Mouse (Mus musculus) intestine, postnatal 0 days (tissue): Measurements from ENCODE around the gene Cd99l2. TPM values are rescaled to one million over a fixed set of nuclear protein-coding genes. Genes with fewer than 3 reads are reported as not detected.

ENCODE experiments used
- ATAC-seq: fragments of 200-750 bp; cut with Nextera tagmentation; 2 replicates; pipeline ENCODE4 v1.8.0; 2017; ENCODE audit warnings: mild to moderate bottlenecking, moderate TSS enrichment, moderate library complexity
- H3K27ac ChIP-seq: fragments of 300-500 bp; sonication (generic); 2 replicates; pipeline ENCODE4 v1.5.1; 2014; ENCODE audit warnings: mild to moderate bottlenecking, low read depth, low read length, moderate library complexity
- H3K27me3 ChIP-seq: fragments of 300-500 bp; sonication (generic); replicated peaks from 2 replicates; pipeline ENCODE4 v1.6.1; 2014; ENCODE audit warnings: low read length, mixed read lengths; ENCODE audit not compliant: control insufficient read depth, insufficient read depth
- H3K36me3 ChIP-seq: fragments of 300-500 bp; sonication (generic); 2 replicates; pipeline ENCODE4 v1.6.1; 2014; ENCODE audit warnings: mild to moderate bottlenecking, moderate library complexity; ENCODE audit not compliant: control insufficient read depth, insufficient read depth
- H3K4me1 ChIP-seq: fragments of 300-500 bp; sonication (generic); replicated peaks from 2 replicates; pipeline ENCODE4 v1.6.1; 2014; ENCODE audit warnings: antibody characterized with exemption, low read length, mixed read lengths; ENCODE audit not compliant: control insufficient read depth, insufficient read depth
- H3K4me2 ChIP-seq: fragments of 300-500 bp; sonication (generic); replicated peaks from 2 replicates; pipeline ENCODE4 v1.6.1; 2014; ENCODE audit warnings: low read depth, mild to moderate bottlenecking, moderate library complexity
- H3K4me3 ChIP-seq: fragments of 300-500 bp; sonication (generic); 2 replicates; pipeline ENCODE4 v1.5.1; 2014; ENCODE audit warnings: low read depth, low read length
- H3K9ac ChIP-seq: fragments of 300-500 bp; sonication (generic); 2 replicates; pipeline ENCODE4 v1.6.1; 2014; ENCODE audit warnings: mild to moderate bottlenecking, low read depth, low read length
- H3K9me3 ChIP-seq: fragments of 300-500 bp; sonication (generic); 2 replicates; pipeline ENCODE4 v1.6.1; 2016; ENCODE audit warnings: mixed run types; ENCODE audit not compliant: control insufficient read depth
- CTCF ChIP-seq: sonication (generic); IDR thresholded peaks from 2 replicates; pipeline ENCODE4 v1.5.1; 2016; ENCODE audit warnings: low read depth, mild to moderate bottlenecking, control low read depth, antibody characterized with exemption, moderate library complexity
- WGBS: fragments of 180-500 bp; shearing (Covaris S2); extraction: QIAGEN DNeasy Blood & Tissue Kit; methylation state at CpG from one replicate; pipeline ENCODE4 v1.1.7; 2014; 5-methylcytosine and 5-hydroxymethylcytosine counted together
- polyA plus RNA-seq: library from polyadenylated mRNA; unstranded; fragments of >200 nt; fragmentation: Nextera tagmentation; extraction: Ambion mirVana; gene quantifications from 2 replicates; pipeline ENCODE4 v1.2.1, GENCODE M21; 2015

Gene Cd99l2
- polyA plus RNA-seq, 1 experiment from 2014 or later: 9.0 TPM

DNA sequence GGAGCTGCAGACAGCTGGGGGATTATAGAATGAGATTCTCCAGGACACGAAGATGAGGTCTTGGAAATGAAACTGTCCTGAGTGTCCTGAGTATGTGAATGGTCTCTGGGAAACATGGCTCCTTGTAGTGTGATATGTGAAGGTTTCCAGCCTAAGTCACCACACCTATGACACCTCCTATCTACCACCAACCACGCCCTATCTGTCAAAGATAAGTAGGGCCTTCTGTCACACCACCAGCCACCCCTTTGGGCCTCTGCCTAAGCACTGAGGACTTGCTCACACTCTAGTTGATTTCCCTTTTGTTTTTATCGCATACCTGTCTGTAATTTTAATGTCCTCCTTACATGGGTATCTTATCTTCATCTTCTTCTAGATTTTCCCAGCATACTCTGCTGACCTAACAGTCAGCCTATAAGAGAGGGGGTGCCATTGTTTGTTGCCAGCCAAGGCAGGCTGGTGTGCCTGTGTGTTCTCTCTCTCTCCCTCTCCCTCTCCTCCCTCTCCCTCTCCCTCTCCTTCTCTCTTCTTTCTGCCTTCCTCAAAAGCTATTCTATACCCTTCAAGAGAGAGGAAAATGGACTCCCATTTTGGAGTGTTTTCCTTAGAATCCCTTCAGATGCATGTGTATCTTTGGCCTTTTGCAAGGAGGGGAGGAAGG lies 18.2 kb downstream of the Cd99l2 start:
- Histone ChIP-seq H3K4me3 (no peak overlapping the region), H3K9me3 (no peaks in the 10 kb centered on the region), H3K4me1 (no peaks in the 10 kb centered on the region), H3K27me3 (no peaks in the 10 kb centered on the region), H3K9ac (no peak overlapping the region), H3K27ac (no peak overlapping the region), H3K4me2 (no peak overlapping the region), H3K36me3 (no peaks in the 10 kb centered on the region)
- ATAC-seq: no peak
- 58% methylated on average over 3 of the region's 3 CpGs for WGBS
- no peak for TF ChIP-seq CTCF

DNA sequence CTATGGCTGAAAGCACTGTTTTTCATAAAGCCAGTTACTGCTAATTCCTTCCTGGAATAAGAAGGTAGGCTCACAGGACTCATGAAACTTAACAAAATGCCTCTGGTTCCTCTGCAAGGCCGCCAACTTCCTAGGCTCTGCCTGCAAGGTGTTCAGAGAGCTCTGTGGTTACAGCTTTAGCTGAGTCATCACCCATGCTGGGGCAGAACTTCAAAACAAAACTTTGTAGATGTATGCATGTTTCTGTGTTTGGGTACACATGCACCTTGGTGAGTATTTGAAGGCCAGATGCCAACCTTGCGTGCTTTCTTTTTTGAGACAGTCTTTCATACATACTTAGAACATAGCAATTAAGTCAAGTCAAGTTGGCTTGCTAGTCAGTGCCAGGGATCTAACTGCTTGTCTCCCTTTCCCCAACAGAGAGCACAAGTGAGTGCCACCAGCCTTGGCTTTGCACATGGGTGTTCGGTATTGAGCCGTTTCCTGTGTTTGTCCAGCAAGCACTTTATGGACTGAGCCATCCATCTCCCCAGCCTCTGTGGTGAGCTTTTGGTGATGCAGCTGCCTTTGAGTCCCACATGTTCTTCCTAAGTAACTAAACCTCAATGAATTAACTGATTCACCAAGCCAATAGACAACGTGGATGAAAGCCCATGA lies 23.9 kb downstream of the Cd99l2 start:
- WGBS: 84% methylated on average over 5 of the region's 5 CpGs
- no peak for ATAC-seq
- H3K9me3 ChIP-seq: no peaks in the 10 kb centered on the region
- no peaks in the 10 kb centered on the region for H3K36me3 ChIP-seq
- H3K27ac ChIP-seq: no peak overlapping the region
- H3K4me2 ChIP-seq: no peak overlapping the region
- H3K9ac ChIP-seq: no peak overlapping the region
- no peak for TF ChIP-seq CTCF
- H3K4me1 ChIP-seq: no peaks in the 10 kb centered on the region
- H3K4me3 ChIP-seq: no peak overlapping the region
- H3K27me3 ChIP-seq: no peaks in the 10 kb centered on the region

DNA sequence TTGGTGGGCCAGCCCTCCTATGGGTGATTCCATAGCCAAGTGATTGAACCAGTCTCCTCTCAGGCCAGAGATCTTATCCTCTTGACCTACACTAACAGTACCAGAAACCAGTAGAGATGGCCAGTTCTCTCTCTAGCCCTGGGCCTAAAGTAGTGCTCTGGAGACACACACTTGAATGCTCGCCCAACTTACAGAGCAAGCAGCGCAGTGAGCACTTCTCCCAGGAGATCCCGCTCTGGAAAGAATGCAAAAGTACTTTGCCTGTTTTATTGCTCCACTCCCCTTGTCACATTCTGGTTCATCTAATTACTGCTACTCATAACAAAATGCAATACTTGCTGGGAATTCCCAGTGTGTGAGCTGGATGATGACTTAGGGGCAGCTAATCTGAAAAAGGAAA lies 25.2 kb downstream of the Cd99l2 start:
- ATAC-seq: no peak
- no peak overlapping the region for H3K27ac ChIP-seq
- no peaks in the 10 kb centered on the region for H3K36me3 ChIP-seq
- no peak overlapping the region for H3K4me3 ChIP-seq
- no peaks in the 10 kb centered on the region for H3K4me1 ChIP-seq
- no peak for TF ChIP-seq CTCF
- no peaks in the 10 kb centered on the region for H3K9me3 ChIP-seq
- no peaks in the 10 kb centered on the region for H3K27me3 ChIP-seq
- WGBS: 87% methylated on average over 3 of the region's 3 CpGs
- H3K9ac ChIP-seq: no peak overlapping the region
- H3K4me2 ChIP-seq: no peak overlapping the region

DNA sequence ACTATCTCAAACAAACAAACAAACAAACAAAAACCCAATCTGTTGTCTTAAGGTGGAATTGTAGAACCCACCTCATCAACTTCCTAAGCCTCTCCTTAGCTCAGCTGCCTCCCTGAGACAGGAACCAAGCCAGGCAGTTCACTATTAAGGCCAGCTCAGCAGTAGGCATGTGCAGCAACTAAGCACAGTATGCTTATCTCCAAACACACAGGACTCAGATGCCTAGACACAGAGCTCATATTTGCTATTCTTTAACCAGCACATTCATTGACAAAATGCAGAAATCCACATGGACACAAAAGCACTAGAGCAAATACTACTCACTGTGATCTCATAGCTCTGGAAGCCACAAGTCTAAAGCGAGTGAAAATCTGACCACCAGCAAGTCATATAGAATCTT lies 27.2 kb downstream of the Cd99l2 start:
- Histone ChIP-seq H3K9me3 (no peaks in the 10 kb centered on the region), H3K4me1 (no peaks in the 10 kb centered on the region), H3K9ac (no peak overlapping the region), H3K4me2 (no peak overlapping the region), H3K36me3 (no peaks in the 10 kb centered on the region), H3K4me3 (no peak overlapping the region), H3K27ac (no peak overlapping the region), H3K27me3 (no peaks in the 10 kb centered on the region)
- ATAC-seq: no peak
- WGBS: 83% methylated on average over 1 of the region's 1 CpGs
- no peak for TF ChIP-seq CTCF

DNA sequence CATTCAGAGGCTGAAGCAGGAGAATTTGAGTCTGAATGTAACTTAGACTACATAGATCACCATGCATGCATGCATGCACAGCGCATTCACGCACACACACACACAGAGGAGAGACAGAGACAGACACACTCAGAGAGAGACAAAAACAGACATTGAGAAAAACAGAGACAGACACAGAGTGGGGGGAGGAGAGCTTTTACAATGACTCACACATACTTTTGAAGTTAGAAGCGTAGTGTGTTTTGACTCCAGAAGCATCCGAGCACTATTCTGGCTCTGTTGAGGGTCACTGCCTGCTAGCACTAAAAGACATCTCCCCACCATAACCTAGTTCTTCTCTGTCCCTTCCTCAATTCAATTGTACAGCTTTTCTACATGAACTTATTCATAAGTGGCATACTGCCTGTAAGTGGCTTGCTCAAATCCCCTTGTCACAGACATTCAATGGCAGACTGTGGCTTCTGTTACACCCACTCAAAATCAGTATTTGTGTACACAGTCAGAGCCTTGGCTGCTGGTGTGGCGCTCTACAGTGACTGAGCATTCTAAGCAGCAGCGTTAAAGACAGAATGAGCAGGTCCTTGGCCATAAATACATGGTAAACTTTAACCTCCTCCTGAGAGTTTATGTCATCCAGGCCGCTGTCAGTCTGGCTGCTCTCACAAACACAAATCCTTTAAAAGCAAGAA lies 28.4 kb downstream of the Cd99l2 start:
- H3K9ac ChIP-seq: no peak overlapping the region
- TF ChIP-seq CTCF: no peak
- H3K27me3 ChIP-seq: no peaks in the 10 kb centered on the region
- no peak overlapping the region for H3K4me2 ChIP-seq
- no peaks in the 10 kb centered on the region for H3K9me3 ChIP-seq
- WGBS: 60% methylated on average over 7 of the region's 7 CpGs
- H3K4me3 ChIP-seq: no peak overlapping the region
- no peak overlapping the region for H3K27ac ChIP-seq
- no peak for ATAC-seq
- H3K36me3 ChIP-seq: no peaks in the 10 kb centered on the region
- H3K4me1 ChIP-seq: no peaks in the 10 kb centered on the region

DNA sequence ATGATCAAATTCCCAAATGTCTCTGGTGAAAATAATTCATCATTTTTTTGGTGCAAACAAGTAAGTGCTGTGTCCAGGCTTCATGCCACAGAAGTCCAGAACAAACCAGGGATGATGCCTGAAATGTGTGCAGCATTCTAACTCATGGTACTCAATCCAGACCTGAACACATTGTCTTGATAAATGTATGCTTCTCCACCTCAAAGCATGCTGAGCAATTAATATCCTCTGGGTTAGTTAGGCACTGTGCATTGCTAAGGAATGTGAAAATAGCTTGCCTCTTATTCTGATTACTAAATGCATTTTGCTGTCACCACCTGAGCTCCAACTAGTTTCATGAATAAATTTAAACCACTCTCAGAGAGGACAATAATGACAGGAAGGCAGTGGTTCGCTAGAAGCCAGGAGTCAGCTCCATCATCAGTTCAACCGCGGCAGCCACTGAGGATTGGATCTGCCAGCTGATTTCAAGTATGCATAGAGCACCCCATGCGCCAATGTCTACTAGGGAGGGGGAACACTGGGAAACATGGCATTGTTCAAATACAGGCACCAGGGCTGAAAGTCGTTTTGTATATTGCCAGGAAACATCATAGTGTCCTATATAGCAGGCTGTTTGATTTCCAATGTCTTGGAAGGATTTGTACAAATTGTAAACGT lies 36.4 kb downstream of the Cd99l2 start:
- Histone ChIP-seq H3K9ac (no peak overlapping the region), H3K4me2 (no peak overlapping the region), H3K4me1 (no peaks in the 10 kb centered on the region), H3K4me3 (no peak overlapping the region), H3K27ac (no peak overlapping the region), H3K9me3 (no peaks in the 10 kb centered on the region), H3K36me3 (no peaks in the 10 kb centered on the region), H3K27me3 (no peaks in the 10 kb centered on the region)
- ATAC-seq: no peak
- 84% methylated on average over 6 of the region's 6 CpGs for WGBS
- no peak for TF ChIP-seq CTCF
